Mouse (Mus musculus) Patski (cell line): ENCODE data around the gene Tlx2. TPM values are rescaled to one million over a fixed set of nuclear protein-coding genes. Genes with fewer than 3 reads are reported as not detected.
A peak's percentile ranks its signal among the peaks of the same experiment; 100 is the strongest.

Experiments used
- ATAC-seq: fragments of 100-300 bp; one replicate; pipeline ENCODE4 v1.8.0; 2021
- CTCF ChIA-PET: fragments of 350-600 bp; sonication (Branson Sonifier 250); formaldehyde crosslinking; loops from one replicate; lab custom pipeline; 2022; ENCODE audit warnings: inconsistent platforms; lab: Charles Lee
- POLR2A ChIA-PET: fragments of 350-600 bp; sonication (Branson Sonifier 250); formaldehyde crosslinking; loops from one replicate; lab custom pipeline; 2022; ENCODE audit warnings: antibody characterized with exemption, inconsistent platforms; lab: Charles Lee
- DNase-seq: peaks from one replicate; pipeline ENCODE4 v3.0.0-alpha.2; 2011; ENCODE audit warnings: low read depth, low spot score
- H3K27me3 ChIP-seq: fragments of 371-371 bp; one replicate; pipeline ENCODE4 v1.5.1; 2021
- CTCF ChIP-seq: fragments of 100-300 bp; IDR thresholded peaks from one replicate; pipeline ENCODE4 v1.5.1; 2021
- in situ Hi-C: fragments of 300-500 bp; cut with MboI; formaldehyde crosslinking; loops from 3 replicates; pipeline ENCODE4 v1.11.1; 2018; ENCODE audit warnings: low pct_unique_long_range_greater_than_20kb, mixed read lengths
- polyA plus RNA-seq: library from polyadenylated mRNA; unstranded; gene quantifications from one replicate; pipeline ENCODE4 v1.2.3, GENCODE M21; 2021

Tlx2 gene
- polyA plus RNA-seq, 1 experiment from 2014 or later = 0.24 TPM

DNA sequence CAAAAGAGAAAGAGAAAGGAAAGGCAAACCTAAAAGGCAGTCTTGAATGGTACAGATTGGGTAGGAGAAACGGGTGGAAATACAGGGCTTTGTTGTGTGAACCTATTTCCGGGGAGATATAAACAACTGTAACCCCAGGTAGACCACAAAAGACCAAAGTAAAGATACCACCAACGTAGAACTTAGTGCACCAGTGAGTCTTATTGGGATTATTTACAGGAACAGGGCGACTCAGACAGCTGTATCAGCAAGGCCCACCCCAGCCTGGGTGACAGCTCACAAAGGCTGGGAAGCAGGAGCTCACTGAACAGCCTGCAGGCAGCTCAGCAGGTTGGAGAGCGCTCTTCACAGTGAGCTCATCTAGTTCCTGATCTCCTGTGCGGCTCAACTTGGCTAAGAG is 25.9 kb upstream of the Tlx2 start:
- TF ChIP-seq CTCF = no peak
- DNase-seq (no peak), ATAC-seq (no peak)
- ChIA-PET POLR2A (interaction anchor here (1.0 to 1.2 kb wide), 2 partner anchors 18 to 98 kb away, joined by 3 read pairs; partner anchors contain the start of gene Pcgf1), CTCF (interaction anchor here (1.2 to 3.5 kb wide), 4 partner anchors 16 to 99 kb away, joined by 3 to 17 read pairs (median 4); partner anchors contain the start of genes Dqx1 and Pcgf1)
- in situ Hi-C loops = no loop called here
- H3K27me3 ChIP-seq = peaks cover 9% of the 10 kb centered on the region

DNA sequence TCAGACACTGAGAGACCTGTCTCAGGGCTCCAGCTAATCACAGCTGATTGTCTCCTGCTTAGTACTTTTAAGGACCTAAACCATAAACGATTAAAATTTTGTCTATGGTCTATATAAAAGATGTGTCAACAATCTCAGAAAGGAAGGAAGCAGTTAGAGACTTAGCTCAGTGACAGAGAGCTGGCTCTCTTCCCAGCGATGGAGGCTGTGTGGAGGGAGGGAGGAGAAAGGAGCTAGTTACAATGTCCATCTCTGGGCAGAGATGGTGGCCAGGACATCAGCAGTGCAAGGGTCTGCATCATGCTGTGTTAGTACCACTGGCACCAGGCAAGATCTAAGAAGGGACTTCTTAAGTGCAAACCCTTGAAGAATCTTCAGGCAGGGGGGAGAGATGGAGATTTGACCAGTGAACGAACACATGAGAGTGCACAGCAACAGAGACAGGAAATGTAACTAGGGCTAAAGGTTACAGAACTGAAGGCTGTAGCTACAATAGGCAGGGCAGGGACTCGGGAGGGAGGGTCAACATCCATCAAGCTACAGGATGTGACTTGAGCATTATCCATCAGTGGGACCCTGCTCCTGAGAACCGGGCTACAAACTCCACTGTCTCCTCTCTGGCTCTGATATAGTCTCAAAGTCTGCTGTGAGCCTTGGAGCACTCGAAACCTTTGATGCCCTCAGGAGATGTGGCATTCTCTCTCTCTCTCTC is 22.5 kb upstream of the Tlx2 start:
- no peak for TF ChIP-seq CTCF
- DNase-seq (no peak), ATAC-seq (no peak)
- POLR2A ChIA-PET = interaction anchor here (0.7 kb wide), 1 partner anchor 51 kb away, joined by 4 read pairs; no protein-coding TSS in a partner anchor
- in situ Hi-C loops = no loop called here
- H3K27me3 ChIP-seq = peaks cover 10% of the 10 kb centered on the region
- CTCF ChIA-PET = interaction anchor here (1.0 to 1.3 kb wide), 3 partner anchors 8 to 14 kb away, joined by 3 to 6 read pairs (median 3); no protein-coding TSS in a partner anchor

DNA sequence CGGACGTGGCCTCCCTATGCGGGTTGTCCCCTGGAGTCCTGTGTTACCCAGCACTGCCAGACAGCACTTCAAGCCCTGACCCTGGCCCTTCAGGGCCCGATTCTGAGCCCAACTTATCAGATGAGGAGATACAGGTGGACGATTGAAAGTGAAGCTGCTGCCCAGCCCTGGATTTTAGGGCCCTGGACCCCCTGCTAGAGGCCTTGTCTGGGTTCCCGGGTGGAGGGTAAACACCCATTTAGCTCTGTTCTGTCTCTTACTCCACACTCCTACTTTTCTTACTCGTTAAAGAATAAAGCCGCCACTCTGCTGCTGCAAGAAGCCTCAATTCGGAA is 17.8 kb upstream of the Tlx2 start:
- peaks cover 8% of the 10 kb centered on the region for H3K27me3 ChIP-seq
- no peak for TF ChIP-seq CTCF
- DNase-seq = no peak
- no peak for ATAC-seq
- in situ Hi-C loops = no loop called here
- ChIA-PET CTCF (interaction anchor here (1.1 kb wide), 1 partner anchor 91 kb away, joined by 3 read pairs; no protein-coding TSS in a partner anchor), POLR2A (interaction anchor here (0.9 kb wide), 1 partner anchor 9 kb away, joined by 3 read pairs; no protein-coding TSS in a partner anchor)

DNA sequence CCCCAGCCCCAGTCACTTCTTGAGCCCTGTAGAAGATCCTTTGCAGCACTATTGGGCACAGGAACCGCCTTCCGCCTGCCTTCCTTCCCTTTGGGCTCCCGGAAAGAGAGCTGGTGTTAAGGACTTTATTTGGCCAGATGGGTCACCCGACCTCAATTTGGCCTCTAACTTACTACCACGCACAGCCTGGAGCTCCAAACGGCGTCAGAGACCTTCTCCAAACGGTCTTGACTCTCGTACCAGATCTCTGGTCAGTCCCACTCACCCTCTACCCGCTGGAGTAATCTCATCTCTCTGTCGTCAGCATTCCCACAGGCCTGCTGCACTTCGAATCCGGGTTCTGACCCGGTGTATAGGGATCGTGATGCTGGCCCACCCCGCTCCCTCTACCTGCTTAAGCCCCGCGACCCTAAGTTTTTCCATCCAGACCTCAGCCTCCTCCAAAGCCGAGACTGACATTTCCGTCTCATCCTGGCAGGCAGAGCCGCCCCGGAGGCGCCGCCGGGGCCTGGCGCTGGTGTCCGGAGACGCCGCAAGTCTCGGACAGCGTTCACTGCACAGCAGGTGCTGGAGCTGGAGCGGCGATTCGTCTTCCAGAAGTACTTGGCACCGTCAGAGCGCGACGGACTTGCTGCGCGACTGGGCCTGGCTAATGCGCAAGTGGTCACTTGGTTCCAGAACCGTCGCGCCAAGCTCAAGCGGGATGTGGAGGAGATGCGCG is 17.3 kb upstream of the Tlx2 start:
- ChIA-PET CTCF (interaction anchor here (1.1 kb wide), 2 partner anchors 9 to 90 kb away, joined by 3 read pairs; no protein-coding TSS in a partner anchor), POLR2A (interaction anchor here (0.9 kb wide), 1 partner anchor 9 kb away, joined by 3 read pairs; no protein-coding TSS in a partner anchor)
- TF ChIP-seq CTCF = no peak
- in situ Hi-C loops = no loop called here
- H3K27me3 ChIP-seq = peaks cover 8% of the 10 kb centered on the region
- DNase-seq = no peak
- ATAC-seq = no peak

DNA sequence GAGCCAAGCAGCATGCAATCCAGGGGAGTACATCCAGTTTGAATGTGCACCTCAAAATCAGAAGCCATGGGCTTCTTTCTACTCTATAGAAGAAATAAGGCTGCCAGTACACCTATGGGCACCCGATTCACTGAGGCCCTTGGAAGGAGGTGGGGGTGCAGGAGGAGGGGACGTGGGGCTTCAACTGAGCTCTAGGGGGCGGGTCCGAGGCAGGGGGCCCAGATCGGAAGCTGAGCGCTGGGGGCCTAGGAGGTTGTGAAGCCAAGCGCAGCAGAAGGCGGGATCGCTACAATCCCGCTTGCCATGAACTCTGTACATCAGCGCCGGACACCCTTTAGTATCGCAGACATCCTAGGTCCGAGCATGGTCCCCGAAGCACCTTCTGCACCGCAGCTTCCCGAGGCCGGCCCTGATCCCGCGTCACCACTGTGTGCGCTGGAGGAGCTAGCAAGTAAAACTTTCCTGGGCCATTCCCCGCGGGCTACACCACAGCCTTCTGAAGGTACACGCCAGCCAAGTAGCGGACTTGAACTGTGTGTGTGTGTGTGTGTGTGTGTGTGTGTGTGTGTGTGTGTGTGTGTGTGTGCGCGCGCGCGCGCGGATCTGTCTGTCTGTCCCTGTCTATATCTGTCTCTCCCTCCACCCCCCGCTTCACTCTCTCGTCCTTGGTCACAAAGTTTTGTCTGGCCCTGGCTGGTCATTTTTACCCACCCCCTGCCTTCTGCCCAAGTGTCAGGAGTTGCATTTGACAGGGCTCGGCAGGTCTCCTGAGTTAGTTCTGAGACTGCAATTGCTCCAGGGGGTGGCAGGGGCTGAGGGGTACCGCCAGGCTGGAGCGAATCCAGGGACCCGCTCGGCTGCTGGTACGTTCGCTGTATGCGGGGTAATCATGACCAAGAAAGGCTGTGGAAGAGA is 16.3 kb upstream of the Tlx2 start, which contains the start of gene Lbx2:
Lbx2 (plus strand) TSS at position 247 of the 915 bp plus-strand sequence.
- POLR2A ChIA-PET = no interaction called here
- DNase-seq (no peak), ATAC-seq (no peak)
- peaks cover 8% of the 10 kb centered on the region for H3K27me3 ChIP-seq
- in situ Hi-C loops = no loop called here
- CTCF ChIA-PET = interaction anchor here (1.1 kb wide), 1 partner anchor 8 kb away, joined by 3 read pairs; no protein-coding TSS in a partner anchor
- TF ChIP-seq CTCF = no peak

GRCm38 (mm10) chr6:83084477-83084876 is 14.4 kb upstream of the Tlx2 start:
- peaks cover 8% of the 10 kb centered on the region for H3K27me3 ChIP-seq
- in situ Hi-C loops = loop anchor here (5.0 kb wide), 1 partner anchor 162 kb away; no protein-coding TSS in a partner anchor
- CTCF ChIA-PET = interaction anchor here (1.5 to 3.2 kb wide), 2 partner anchors 17 to 88 kb away, joined by 3 to 11 read pairs; partner anchors contain the start of genes Ccdc142 and Gm42688
- no peak for TF ChIP-seq CTCF
- POLR2A ChIA-PET = no interaction called here
- no peak for DNase-seq
- peak; percentile 12 for ATAC-seq

GRCm38 (mm10) chr6:83083497-83083896 is 13.4 kb upstream of the Tlx2 start:
- TF ChIP-seq CTCF = no peak
- H3K27me3 ChIP-seq = peaks cover 8% of the 10 kb centered on the region
- DNase-seq (no peak), ATAC-seq (no peak)
- in situ Hi-C loops = loop anchor here (5.0 kb wide), 1 partner anchor 161 kb away; no protein-coding TSS in a partner anchor
- ChIA-PET POLR2A (no interaction called here), CTCF (interaction anchor here (1.1 to 3.2 kb wide), 3 partner anchors 18 to 87 kb away, joined by 3 to 11 read pairs (median 3); partner anchors contain the start of genes Ccdc142 and Gm42688)

DNA sequence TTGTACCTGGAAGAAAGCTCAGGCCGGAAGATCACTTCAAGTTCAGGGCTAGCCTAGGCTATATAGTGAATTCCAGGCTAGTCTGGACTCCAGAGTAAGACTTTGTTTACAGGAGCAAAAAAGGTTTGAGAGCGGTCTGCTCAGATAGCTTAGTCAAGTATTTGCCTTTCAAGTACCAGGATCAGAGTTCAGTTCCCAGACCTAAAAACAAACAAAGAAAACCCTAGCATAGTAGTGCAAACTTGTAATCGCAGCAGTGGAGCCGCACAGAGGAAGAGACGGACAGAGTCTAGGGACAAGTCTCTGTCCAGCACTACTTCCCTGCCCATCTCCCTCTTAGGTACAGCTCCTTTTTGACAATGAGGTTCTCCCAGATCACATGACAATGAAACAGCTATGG is 10.1 kb upstream of the Tlx2 start:
- DNase-seq = no peak
- CTCF ChIA-PET = interaction anchor here (1.2 to 1.7 kb wide), 4 partner anchors 10 to 84 kb away, joined by 3 to 8 read pairs (median 6); partner anchors contain the start of genes Ccdc142 and Gm42688
- POLR2A ChIA-PET = no interaction called here
- TF ChIP-seq CTCF = no peak
- no peak for ATAC-seq
- in situ Hi-C loops = loop anchor here (5.0 kb wide), 1 partner anchor 158 kb away; no protein-coding TSS in a partner anchor
- no peaks in the 10 kb centered on the region for H3K27me3 ChIP-seq

DNA sequence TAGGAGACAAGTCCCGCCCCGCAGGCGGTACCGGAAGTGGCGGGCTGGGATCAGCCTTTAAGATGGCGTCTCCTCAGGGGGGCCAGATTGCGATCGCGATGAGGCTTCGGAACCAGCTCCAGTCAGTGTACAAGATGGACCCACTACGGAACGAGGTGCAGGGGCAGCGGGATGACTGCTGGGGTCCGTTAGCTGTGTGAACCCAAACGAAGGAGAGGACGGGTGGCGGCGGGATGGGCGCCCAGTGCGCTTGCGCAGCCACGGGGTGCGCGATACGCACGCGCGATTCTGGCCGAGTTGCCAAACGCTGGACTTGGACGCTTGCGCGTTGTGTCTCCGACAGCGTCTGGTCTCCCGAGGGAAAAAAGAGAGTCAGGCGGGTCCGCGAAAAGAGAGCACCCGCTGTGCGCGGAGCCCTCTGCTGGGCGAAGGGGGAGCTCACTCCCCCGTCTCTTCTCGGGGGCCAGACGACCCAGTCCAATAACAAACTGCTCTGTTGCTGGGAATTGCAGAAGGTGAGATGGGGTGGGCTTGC is 8.3 kb upstream of the Tlx2 start:
- DNase-seq (peak; percentile 74), ATAC-seq (peak; percentile 75)
- no peak for TF ChIP-seq CTCF
- ChIA-PET CTCF (interaction anchor here (0.7 to 1.8 kb wide), 7 partner anchors 9 to 87 kb away, joined by 3 to 13 read pairs (median 4); partner anchors contain the start of genes Ccdc142 and Gm42688), POLR2A (interaction anchor here (0.5 to 1.7 kb wide), 9 partner anchors 10 to 105 kb away, joined by 3 to 7 read pairs (median 3); partner anchors contain the start of genes Aup1, Htra2, Rtkn and Wbp1)
- peaks cover 7% of the 10 kb centered on the region for H3K27me3 ChIP-seq
- in situ Hi-C loops = no loop called here
